Mouse (Mus musculus) midbrain, embryonic 11.5 days (tissue): ENCODE results near the gene Acoxl. TPM values are rescaled to one million over a fixed set of nuclear protein-coding genes. Genes with fewer than 3 reads are reported as not detected.

Experiments used
- ATAC-seq: fragments of 200-750 bp; cut with Nextera tagmentation; 2 replicates; pipeline ENCODE4 v1.8.0; 2017; ENCODE audit warnings: moderate TSS enrichment, moderate library complexity; ENCODE audit not compliant: low FRiP score
- DNase-seq: peaks from one replicate; pipeline ENCODE4 v3.0.0; 2015; ENCODE audit warnings: low spot score; ENCODE audit errors: missing footprints
- H3K27ac ChIP-seq: fragments of 300-500 bp; sonication (generic); 2 replicates; pipeline ENCODE4 v1.5.1; 2014; ENCODE audit warnings: low read depth, low read length
- H3K27me3 ChIP-seq: fragments of 300-500 bp; sonication (generic); 2 replicates; pipeline ENCODE4 v1.6.1; 2014; ENCODE audit warnings: mild to moderate bottlenecking, low read length, moderate library complexity, mixed read lengths; ENCODE audit not compliant: control insufficient read depth, insufficient read depth
- H3K36me3 ChIP-seq: fragments of 300-500 bp; sonication (generic); 2 replicates; pipeline ENCODE4 v1.6.1; 2014; ENCODE audit warnings: mild to moderate bottlenecking, low read length, moderate library complexity, mixed read lengths; ENCODE audit not compliant: control insufficient read depth, insufficient read depth
- H3K4me1 ChIP-seq: fragments of 300-500 bp; sonication (generic); 2 replicates; pipeline ENCODE4 v1.6.1; 2014; ENCODE audit warnings: low read length; ENCODE audit not compliant: control insufficient read depth, insufficient read depth
- H3K4me2 ChIP-seq: fragments of 300-500 bp; sonication (generic); 2 replicates; pipeline ENCODE4 v1.6.1; 2014; ENCODE audit warnings: mild to moderate bottlenecking, moderate library complexity
- H3K4me3 ChIP-seq: fragments of 300-500 bp; sonication (generic); 2 replicates; pipeline ENCODE4 v1.5.1; 2014; ENCODE audit warnings: low read depth, low read length
- H3K9ac ChIP-seq: fragments of 300-500 bp; sonication (generic); 2 replicates; pipeline ENCODE4 v1.6.1; 2014; ENCODE audit warnings: low read length
- H3K9me3 ChIP-seq: fragments of 300-500 bp; sonication (generic); 2 replicates; pipeline ENCODE4 v1.6.1; 2016; ENCODE audit warnings: low read length; ENCODE audit not compliant: control insufficient read depth
- WGBS: fragments of 180-500 bp; shearing (Covaris S2); extraction: QIAGEN DNeasy Blood & Tissue Kit; methylation state at CpG from one replicate; pipeline ENCODE4 v1.1.7; 2014; 5-methylcytosine and 5-hydroxymethylcytosine counted together
- polyA plus RNA-seq: library from polyadenylated mRNA; unstranded; fragments of >200 nt; fragmentation: Nextera tagmentation; extraction: Ambion mirVana; gene quantifications from 2 replicates; pipeline ENCODE4 v1.2.1, GENCODE M21; 2014

The Acoxl gene
- 0.18 TPM in 1 of 2 replicates, not detected in the other for polyA plus RNA-seq

DNA sequence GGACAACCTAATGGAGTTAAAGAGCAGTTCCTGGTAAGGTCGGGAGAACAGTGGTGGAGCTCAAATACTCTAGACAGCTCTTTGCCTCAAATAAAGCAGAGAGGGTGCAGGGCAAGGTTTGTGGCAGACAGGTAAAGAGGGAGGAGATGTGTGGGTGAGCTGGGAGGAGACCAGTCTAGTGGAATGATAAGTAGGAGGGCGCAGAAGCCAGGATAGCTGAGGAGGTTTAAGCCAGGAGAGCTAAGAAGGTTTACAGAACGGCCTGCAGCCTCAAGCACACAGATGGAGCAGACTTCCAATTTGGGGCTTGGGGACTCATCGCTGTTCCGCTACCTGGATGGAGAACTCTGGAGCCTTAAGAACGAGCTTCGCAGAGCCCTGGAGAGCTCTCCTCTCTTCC lies at the start of gene Acoxl:
Gene Acoxl, plus strand, starts transcription at position 301 of the 400 bp plus-strand sequence.
- 69% methylated on average over 7 of the region's 7 CpGs for WGBS
- ATAC-seq (no peak), DNase-seq (no peak)
- Histone ChIP-seq H3K4me2 (no peak within 1 kb of the TSS), H3K4me3 (no peak within 1 kb of the TSS), H3K36me3 (no peaks in the 10 kb centered on the region), H3K9ac (no peak within 1 kb of the TSS), H3K27ac (no peak within 1 kb of the TSS), H3K9me3 (no peaks in the 10 kb centered on the region), H3K27me3 (peaks cover 12% of the 10 kb centered on the region), H3K4me1 (peaks cover 7% of the 10 kb centered on the region)

DNA sequence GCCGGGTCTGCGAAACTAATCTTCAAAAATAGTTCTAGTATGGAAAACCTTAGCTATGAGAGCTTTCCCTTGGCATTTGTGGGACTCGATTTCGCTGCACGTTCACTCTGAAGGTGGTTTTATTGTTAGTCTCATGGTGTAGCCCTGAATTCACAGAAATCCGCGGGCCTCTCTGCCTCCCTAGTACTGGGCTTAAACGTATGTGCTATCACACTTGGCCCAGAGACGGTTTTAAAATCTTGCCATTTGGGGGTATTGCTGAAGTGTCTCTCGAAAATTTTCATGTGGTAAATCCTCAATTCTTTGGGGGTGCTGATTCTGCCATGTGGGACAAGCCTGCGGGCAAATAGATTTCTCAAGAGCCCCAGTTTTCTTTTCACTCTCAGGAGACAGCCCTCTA lies 49.5 kb upstream of the Acoxl start:
- peak overlapping the region; percentile 73 for H3K4me3 ChIP-seq
- H3K4me1 ChIP-seq, result peaks cover 12% of the 10 kb centered on the region
- ATAC-seq, result no peak
- peak; percentile 86 for DNase-seq
- H3K9ac ChIP-seq, result peak overlapping the region; percentile 87
- WGBS, result 4% methylated on average over 11 of the region's 11 CpGs
- peak overlapping the region; percentile 44 for H3K4me2 ChIP-seq
- H3K9me3 ChIP-seq, result no peaks in the 10 kb centered on the region
- no peak overlapping the region for H3K27ac ChIP-seq
- no peaks in the 10 kb centered on the region for H3K36me3 ChIP-seq
- H3K27me3 ChIP-seq, result no peaks in the 10 kb centered on the region

DNA sequence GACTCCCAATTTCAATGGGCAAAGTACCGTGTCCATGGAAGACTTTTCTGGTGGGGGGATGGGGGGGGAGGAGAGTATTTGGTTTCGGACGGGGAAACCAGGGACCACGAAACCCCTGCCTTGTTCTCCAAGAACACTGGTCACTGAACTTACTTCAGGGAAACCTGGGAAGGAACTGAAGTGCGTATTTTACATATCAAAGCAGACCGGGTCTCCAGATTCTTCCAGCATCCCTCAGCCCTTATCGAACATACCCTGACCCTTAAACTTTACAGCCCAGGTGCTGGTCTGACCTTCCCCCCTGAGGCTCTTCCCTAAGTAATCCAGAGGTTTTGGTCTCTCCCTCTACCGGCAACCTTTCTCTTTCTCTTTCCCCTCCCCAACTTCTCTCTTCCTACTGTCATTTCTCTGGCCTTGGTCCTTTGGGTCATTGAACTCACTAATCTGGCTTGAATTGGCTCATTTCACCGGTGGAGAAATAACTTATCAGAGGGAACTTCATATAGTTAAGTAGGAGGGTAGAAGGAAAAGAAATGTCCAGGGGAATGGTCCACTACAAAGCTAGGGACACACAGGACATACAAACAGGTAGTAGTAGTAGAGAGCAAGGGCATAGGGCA lies 48.9 kb upstream of the Acoxl start:
- 20% methylated on average over 9 of the region's 9 CpGs for WGBS
- no peaks in the 10 kb centered on the region for H3K36me3 ChIP-seq
- no peak overlapping the region for H3K27ac ChIP-seq
- no peak overlapping the region for H3K4me3 ChIP-seq
- H3K9ac ChIP-seq, result no peak overlapping the region
- DNase-seq (no peak), ATAC-seq (no peak)
- peak overlapping the region; percentile 44 for H3K4me2 ChIP-seq
- H3K4me1 ChIP-seq, result peaks cover 12% of the 10 kb centered on the region
- no peaks in the 10 kb centered on the region for H3K9me3 ChIP-seq
- no peaks in the 10 kb centered on the region for H3K27me3 ChIP-seq

DNA sequence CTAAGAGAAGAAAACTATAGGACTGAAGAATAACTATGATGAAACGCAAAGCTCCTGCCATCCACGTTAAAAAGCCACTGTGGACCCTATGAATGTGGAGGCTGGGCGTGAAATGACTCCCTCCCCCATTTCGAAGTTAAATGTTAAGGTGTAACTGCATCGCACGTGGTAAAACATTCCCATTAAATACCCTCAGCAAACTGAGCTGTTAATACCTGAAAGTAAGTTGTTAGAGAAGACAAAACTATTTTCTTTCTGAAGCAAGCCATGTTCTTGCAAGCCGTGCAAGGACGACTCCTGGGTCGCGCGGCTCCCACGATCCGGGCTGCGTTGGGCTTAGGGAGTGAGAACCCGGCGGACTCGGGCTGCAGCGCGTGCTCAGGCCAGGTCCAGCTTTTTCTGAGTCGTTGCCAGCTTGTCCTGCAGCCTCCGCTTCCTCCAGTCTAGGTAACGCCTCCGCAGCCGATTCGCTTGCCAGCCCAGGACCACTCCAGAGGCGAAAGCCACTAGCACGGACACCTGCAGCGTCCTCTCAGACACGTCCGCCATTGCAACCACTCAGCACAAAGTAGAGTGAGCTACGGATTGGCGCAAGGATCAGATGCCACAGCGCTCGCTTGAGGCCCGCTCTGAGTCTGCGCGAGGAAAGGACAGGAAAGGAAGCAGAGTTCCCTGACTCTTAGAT lies 46.6 kb upstream of the Acoxl start, which contains the start of gene Mtln:
Gene Mtln, minus strand, starts transcription at position 570 of the 685 bp plus-strand sequence.
- H3K9me3 ChIP-seq, result no peaks in the 10 kb centered on the region
- DNase-seq (peak; percentile 98), ATAC-seq (peak; percentile 94)
- H3K27me3 ChIP-seq, result no peaks in the 10 kb centered on the region
- H3K4me1 ChIP-seq, result peaks cover 12% of the 10 kb centered on the region
- H3K27ac ChIP-seq, result peak within 1 kb of the TSS; percentile 80
- H3K4me2 ChIP-seq, result peak within 1 kb of the TSS; percentile 60
- 1% methylated on average over 37 of the region's 37 CpGs for WGBS
- H3K36me3 ChIP-seq, result no peaks in the 10 kb centered on the region
- peak within 1 kb of the TSS; percentile 89 for H3K9ac ChIP-seq
- peak within 1 kb of the TSS; percentile 69 for H3K4me3 ChIP-seq

DNA sequence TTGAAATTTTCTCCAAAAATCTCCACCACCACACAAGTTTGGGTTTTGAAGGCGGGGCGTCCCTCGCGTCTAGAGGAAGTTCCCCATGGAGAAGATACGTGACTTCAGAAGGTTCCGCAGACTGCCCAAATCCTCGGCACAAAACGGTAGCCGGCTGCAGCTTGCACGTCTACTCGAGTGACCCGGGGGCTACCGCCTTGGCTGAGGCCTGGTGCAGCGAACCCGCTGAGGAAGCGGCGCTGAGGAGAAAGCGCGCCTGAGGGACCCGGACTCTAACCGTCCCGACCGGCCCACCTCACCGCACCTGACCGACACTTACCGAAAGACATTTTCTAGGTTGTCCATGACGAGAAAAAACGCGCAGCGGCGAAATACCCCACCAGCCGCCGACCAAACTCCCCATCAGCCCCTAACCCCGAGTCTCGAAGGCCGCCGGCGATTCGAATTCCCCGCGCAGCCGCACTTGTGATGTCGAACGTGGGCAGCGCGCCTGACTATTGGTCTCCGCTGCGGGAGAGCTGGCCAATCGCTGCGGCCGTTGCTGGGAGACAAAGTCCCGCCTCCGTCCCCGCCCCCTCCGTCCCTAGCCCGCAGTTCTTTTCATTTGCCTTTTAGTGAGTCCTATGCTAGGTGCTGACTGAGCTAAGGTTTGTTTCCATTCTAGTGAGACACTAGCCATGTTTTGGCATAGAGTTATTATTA lies 7.1 kb upstream of the Acoxl start, which contains the start of gene Bub1:
Gene Bub1, minus strand, starts transcription at position 465 of the 702 bp plus-strand sequence.
- peak within 1 kb of the TSS; percentile 73 for H3K9ac ChIP-seq
- WGBS, result under 1% methylated on average over 56 of the region's 56 CpGs
- no peaks in the 10 kb centered on the region for H3K9me3 ChIP-seq
- 0 out of 2 replicates have a peak, but pooled peaks cover 3% of the 10 kb centered on the region for H3K4me1 ChIP-seq
- H3K4me3 ChIP-seq, result peak within 1 kb of the TSS; percentile 74
- ATAC-seq, result peak; percentile 98
- H3K36me3 ChIP-seq, result no peaks in the 10 kb centered on the region; the same call in 1 of the 2 replicates
- peak within 1 kb of the TSS; percentile 56 for H3K4me2 ChIP-seq
- peak; percentile 100 for DNase-seq
- no peak within 1 kb of the TSS for H3K27ac ChIP-seq
- no peaks in the 10 kb centered on the region for H3K27me3 ChIP-seq

DNA sequence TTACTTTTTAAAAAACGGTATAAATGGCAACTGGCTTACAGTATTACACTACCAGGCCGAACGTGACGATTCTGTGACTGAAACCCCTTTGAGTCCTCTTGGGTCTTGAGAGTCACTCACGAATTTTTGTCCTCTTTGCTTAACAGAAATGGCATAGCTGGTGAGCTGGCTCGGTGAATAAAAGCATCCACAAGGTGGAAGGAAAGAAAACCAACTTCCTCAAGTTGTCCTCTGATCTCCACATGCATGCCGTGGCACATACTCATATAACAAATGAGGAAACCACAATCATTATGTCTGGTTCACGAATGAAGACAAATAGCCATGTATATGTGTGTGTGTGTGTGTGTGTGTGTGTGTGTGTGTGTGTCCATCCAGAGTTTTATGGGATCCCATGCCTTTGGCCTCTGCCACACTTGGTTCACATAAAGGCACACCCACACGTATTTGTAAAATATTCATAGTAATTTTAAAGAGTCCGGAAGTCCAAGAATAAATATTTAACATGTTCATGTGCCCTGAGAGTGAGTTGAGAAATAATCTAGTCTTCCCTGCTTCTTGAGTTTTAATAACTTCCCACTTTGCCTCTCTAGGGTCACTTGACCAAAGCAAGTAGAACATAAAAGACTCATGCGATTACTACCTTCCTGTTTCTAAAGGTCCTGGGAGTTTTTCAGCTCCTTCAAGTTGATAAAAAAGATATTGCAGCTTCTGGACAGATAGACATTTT lies 6.4 kb upstream of the Acoxl start:
- Histone ChIP-seq H3K4me2 (peak overlapping the region; percentile 41), H3K27ac (no peak overlapping the region), H3K9me3 (no peaks in the 10 kb centered on the region), H3K9ac (no peak overlapping the region; the same call in 1 of the 2 replicates), H3K4me1 (0 out of 2 replicates have a peak, but pooled peaks cover 3% of the 10 kb centered on the region), H3K27me3 (no peaks in the 10 kb centered on the region), H3K4me3 (peak overlapping the region; percentile 74), H3K36me3 (no peaks in the 10 kb centered on the region; the same call in 1 of the 2 replicates)
- WGBS, result 46% methylated on average over 11 of the region's 11 CpGs
- ATAC-seq (peak; percentile 43), DNase-seq (no peak)

DNA sequence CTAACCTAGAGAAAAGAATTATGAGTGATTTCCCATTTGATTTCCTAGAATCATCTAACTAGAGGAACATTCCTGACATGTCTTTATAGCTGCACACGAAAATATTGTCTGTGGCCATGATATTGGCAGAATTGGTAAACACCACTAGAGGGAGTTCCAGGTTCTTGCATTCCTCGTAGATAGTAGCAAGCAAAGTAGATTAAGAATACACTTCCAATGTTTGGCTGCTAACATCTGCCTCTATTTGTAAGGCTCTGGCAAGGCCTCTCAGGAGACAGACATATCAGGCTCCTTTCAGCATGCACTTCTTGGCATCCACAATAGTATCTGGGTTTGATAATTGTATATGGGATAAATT lies 5.9 kb upstream of the Acoxl start:
- DNase-seq, result no peak
- no peaks in the 10 kb centered on the region for H3K27me3 ChIP-seq
- H3K4me1 ChIP-seq, result 0 out of 2 replicates have a peak, but pooled peaks cover 3% of the 10 kb centered on the region
- no peak overlapping the region for H3K9ac ChIP-seq
- H3K27ac ChIP-seq, result no peak overlapping the region
- no peak overlapping the region for H3K4me2 ChIP-seq
- no peak overlapping the region for H3K4me3 ChIP-seq
- ATAC-seq, result no peak
- no peaks in the 10 kb centered on the region for H3K9me3 ChIP-seq
- WGBS, result 18% methylated on average over 2 of the region's 2 CpGs
- H3K36me3 ChIP-seq, result no peaks in the 10 kb centered on the region

DNA sequence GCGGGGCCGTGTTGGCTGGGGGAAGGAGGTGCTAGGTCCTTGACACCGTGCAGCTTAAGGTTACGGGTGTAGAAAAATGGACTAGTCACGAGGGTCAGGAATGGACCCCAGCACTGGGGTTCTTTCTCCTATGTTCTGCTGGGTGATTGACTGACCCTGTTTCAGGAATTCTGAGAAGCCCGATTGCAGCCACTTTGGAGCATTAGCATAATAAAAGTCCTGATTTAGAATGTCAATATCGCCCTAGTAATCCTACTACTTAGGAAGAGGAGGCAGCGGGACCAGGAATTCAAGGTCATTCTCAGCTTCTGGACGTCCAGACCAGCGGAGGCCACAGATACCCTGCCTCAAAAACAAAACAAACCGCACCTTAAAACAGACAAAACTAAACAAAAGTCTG lies 749 bp downstream of the Acoxl start:
- WGBS, result 8% methylated on average over 11 of the region's 11 CpGs
- peaks cover 7% of the 10 kb centered on the region for H3K4me1 ChIP-seq
- no peak overlapping the region for H3K9ac ChIP-seq
- H3K36me3 ChIP-seq, result no peaks in the 10 kb centered on the region
- no peak overlapping the region for H3K27ac ChIP-seq
- H3K4me2 ChIP-seq, result no peak overlapping the region
- no peaks in the 10 kb centered on the region for H3K9me3 ChIP-seq
- DNase-seq (no peak), ATAC-seq (no peak)
- H3K4me3 ChIP-seq, result no peak overlapping the region
- peaks cover 12% of the 10 kb centered on the region for H3K27me3 ChIP-seq
